Mouse (Mus musculus) heart, embryonic 11.5 days (tissue): ENCODE data around the gene Cnp. TPM values are rescaled to one million over a fixed set of nuclear protein-coding genes. Genes with fewer than 3 reads are reported as not detected.
"Not testable (repeated sequence)": the region's sequence is repeated elsewhere in the genome, so short reads cannot be mapped to it uniquely, and the experiment has no call there.

Source experiments
- ATAC-seq: fragments of 200-750 bp; cut with Nextera tagmentation; replicated peaks from 2 replicates; pipeline ENCODE4 v1.8.0; 2017; ENCODE audit warnings: moderate library complexity; ENCODE audit not compliant: insufficient number of reproducible peaks, low FRiP score, low TSS enrichment
- H3K27ac ChIP-seq: fragments of 300-500 bp; sonication (generic); 2 replicates; pipeline ENCODE4 v1.5.1; 2014; ENCODE audit warnings: mild to moderate bottlenecking, low read depth, low read length
- H3K27me3 ChIP-seq: fragments of 300-500 bp; sonication (generic); 2 replicates; pipeline ENCODE4 v1.6.1; 2014; ENCODE audit warnings: mild to moderate bottlenecking, low read length, mixed read lengths; ENCODE audit not compliant: control insufficient read depth, insufficient read depth
- H3K36me3 ChIP-seq: fragments of 300-500 bp; sonication (generic); 2 replicates; pipeline ENCODE4 v1.6.1; 2014; ENCODE audit warnings: mild to moderate bottlenecking, low read length, moderate library complexity, mixed read lengths; ENCODE audit not compliant: control insufficient read depth, insufficient read depth
- H3K4me1 ChIP-seq: fragments of 300-500 bp; sonication (generic); 2 replicates; pipeline ENCODE4 v1.6.1; 2014; ENCODE audit warnings: low read length; ENCODE audit not compliant: control insufficient read depth, insufficient read depth
- H3K4me2 ChIP-seq: fragments of 300-500 bp; sonication (generic); 2 replicates; pipeline ENCODE4 v1.6.1; 2014; ENCODE audit warnings: mild to moderate bottlenecking, moderate library complexity
- H3K4me3 ChIP-seq: fragments of 300-500 bp; sonication (generic); 2 replicates; pipeline ENCODE4 v1.5.1; 2014; ENCODE audit warnings: low read depth, low read length
- H3K9ac ChIP-seq: fragments of 300-500 bp; sonication (generic); 2 replicates; pipeline ENCODE4 v1.6.1; 2014; ENCODE audit warnings: mild to moderate bottlenecking, low read depth, low read length, moderate library complexity
- H3K9me3 ChIP-seq: fragments of 300-500 bp; sonication (generic); replicated peaks from 2 replicates; pipeline ENCODE4 v1.6.1; 2016; ENCODE audit warnings: low read length; ENCODE audit not compliant: control insufficient read depth
- WGBS: fragments of 180-500 bp; shearing (Covaris S2); extraction: QIAGEN DNeasy Blood & Tissue Kit; methylation state at CpG from one replicate; pipeline ENCODE4 v1.1.7; 2014; ENCODE audit not compliant: insufficient replicate concordance; 5-methylcytosine and 5-hydroxymethylcytosine counted together
- polyA plus RNA-seq: library from polyadenylated mRNA; unstranded; fragments of >200 nt; fragmentation: Nextera tagmentation; extraction: Ambion mirVana; gene quantifications from 2 replicates; pipeline ENCODE4 v1.2.1, GENCODE M21; 2014

Cnp gene
- polyA plus RNA-seq, 1 experiment from 2014 or later, result 15.7 TPM

- H3K27me3 ChIP-seq, H3K4me1 ChIP-seq, H3K4me2 ChIP-seq, H3K4me3 ChIP-seq, ATAC-seq, H3K27ac ChIP-seq, H3K36me3 ChIP-seq, H3K9ac ChIP-seq, H3K9me3 ChIP-seq: not testable (repeated sequence)
- WGBS, result 72% methylated on average over 2 of the region's 2 CpGs
These were observed 40.3 kb upstream of the Cnp start for GRCm38 (mm10) chr11:100534411-100534810.

GRCm38 (mm10) chr11:100534821-100535220, 39.9 kb upstream of the Cnp start:
- H3K27me3 ChIP-seq, H3K9ac ChIP-seq, H3K36me3 ChIP-seq, H3K4me3 ChIP-seq, H3K27ac ChIP-seq, H3K4me2 ChIP-seq, H3K4me1 ChIP-seq, H3K9me3 ChIP-seq, ATAC-seq: not testable (repeated sequence)
- 79% methylated on average over 6 of the region's 6 CpGs for WGBS

GRCm38 (mm10) chr11:100535996-100536395, 38.7 kb upstream of the Cnp start:
- no peak for ATAC-seq
- Histone ChIP-seq H3K36me3 (no peaks in the 10 kb centered on the region), H3K9me3 (no peaks in the 10 kb centered on the region), H3K4me3 (no peak overlapping the region), H3K4me2 (no peak overlapping the region), H3K4me1 (no peaks in the 10 kb centered on the region), H3K27ac (no peak overlapping the region), H3K27me3 (no peaks in the 10 kb centered on the region), H3K9ac (no peak overlapping the region)
- WGBS, result 76% methylated on average over 1 of the region's 1 CpGs

- Histone ChIP-seq H3K9ac (no peak overlapping the region), H3K36me3 (no peaks in the 10 kb centered on the region), H3K4me2 (no peak overlapping the region), H3K4me1 (0 out of 2 replicates have a peak, but pooled peaks cover 3% of the 10 kb centered on the region), H3K4me3 (no peak overlapping the region), H3K27ac (no peak overlapping the region), H3K9me3 (no peaks in the 10 kb centered on the region), H3K27me3 (no peaks in the 10 kb centered on the region)
- no peak for ATAC-seq
These were observed 38.2 kb upstream of the Cnp start for GRCm38 (mm10) chr11:100536466-100536865.

- H3K4me3 ChIP-seq, result no peak overlapping the region
- no peak overlapping the region for H3K27ac ChIP-seq
- H3K9me3 ChIP-seq, result no peaks in the 10 kb centered on the region
- ATAC-seq, result no peak
- 0 out of 2 replicates have a peak, but pooled peaks cover 3% of the 10 kb centered on the region for H3K4me1 ChIP-seq
- WGBS, result 23% methylated on average over 6 of the region's 6 CpGs
- no peak overlapping the region for H3K4me2 ChIP-seq
- no peaks in the 10 kb centered on the region for H3K36me3 ChIP-seq
- H3K9ac ChIP-seq, result no peak overlapping the region
- H3K27me3 ChIP-seq, result no peaks in the 10 kb centered on the region
These were observed 33.7 kb upstream of the Cnp start for GRCm38 (mm10) chr11:100540966-100541365.

- ATAC-seq, result no peak
- 57% methylated on average over 2 of the region's 2 CpGs for WGBS
- Histone ChIP-seq H3K27ac (no peak overlapping the region), H3K27me3 (no peaks in the 10 kb centered on the region), H3K4me1 (0 out of 2 replicates have a peak, but pooled peaks cover 3% of the 10 kb centered on the region), H3K4me3 (no peak overlapping the region), H3K9ac (no peak overlapping the region), H3K4me2 (no peak overlapping the region), H3K36me3 (no peaks in the 10 kb centered on the region), H3K9me3 (no peaks in the 10 kb centered on the region)
These were observed 33.1 kb upstream of the Cnp start for GRCm38 (mm10) chr11:100541577-100541976.

GRCm38 (mm10) chr11:100544832-100545745, 29.6 kb upstream of the Cnp start, which contains the start of gene Ttc25:
Gene Ttc25 (plus strand): TSS chr11:100545607.
- no peaks in the 10 kb centered on the region for H3K36me3 ChIP-seq
- 0 out of 2 replicates have a peak, but pooled peaks cover 3% of the 10 kb centered on the region for H3K4me1 ChIP-seq
- peak within 1 kb of the TSS; percentile 75 for H3K4me2 ChIP-seq
- peak within 1 kb of the TSS; percentile 76 for H3K9ac ChIP-seq
- WGBS, result 5% methylated on average over 28 of the region's 28 CpGs
- peak within 1 kb of the TSS; percentile 24; the same call in 1 of the 2 replicates for H3K27ac ChIP-seq
- no peaks in the 10 kb centered on the region for H3K9me3 ChIP-seq
- ATAC-seq, result peak; percentile 94
- peak within 1 kb of the TSS; percentile 45 for H3K4me3 ChIP-seq
- H3K27me3 ChIP-seq, result no peaks in the 10 kb centered on the region

GRCm38 (mm10) chr11:100545746-100546085, 29.0 kb upstream of the Cnp start:
- no peaks in the 10 kb centered on the region for H3K9me3 ChIP-seq
- H3K27ac ChIP-seq, result peak overlapping the region; percentile 24; the same call in 1 of the 2 replicates
- no peaks in the 10 kb centered on the region for H3K36me3 ChIP-seq
- H3K27me3 ChIP-seq, result no peaks in the 10 kb centered on the region
- H3K9ac ChIP-seq, result peak overlapping the region; percentile 53; the same call in 1 of the 2 replicates
- WGBS, result 26% methylated on average over 7 of the region's 7 CpGs
- H3K4me2 ChIP-seq, result peak overlapping the region; percentile 75
- 0 out of 2 replicates have a peak, but pooled peaks cover 3% of the 10 kb centered on the region for H3K4me1 ChIP-seq
- no peak for ATAC-seq
- peak overlapping the region; percentile 45 for H3K4me3 ChIP-seq

GRCm38 (mm10) chr11:100546955-100547354, 27.7 kb upstream of the Cnp start:
- WGBS, result 82% methylated on average over 6 of the region's 6 CpGs
- H3K4me3 ChIP-seq, result no peak overlapping the region

More at GRCm38 (mm10) chr11:100546955-100547354, 27.7 kb upstream of the Cnp start:
- H3K9me3 ChIP-seq, result no peaks in the 10 kb centered on the region
- H3K4me2 ChIP-seq, result no peak overlapping the region
- H3K27me3 ChIP-seq, result no peaks in the 10 kb centered on the region
- no peak for ATAC-seq
- no peaks in the 10 kb centered on the region for H3K4me1 ChIP-seq
- no peak overlapping the region for H3K9ac ChIP-seq
- no peak overlapping the region for H3K27ac ChIP-seq
- no peaks in the 10 kb centered on the region for H3K36me3 ChIP-seq
